Mouse (Mus musculus): ENCODE results near the gene Pde10a.

GRCm38 (mm10) chr17:8566850-8567249, 41.7 kb downstream of the Pde10a start, which contains the start of gene Gm17087:
- no peak for TF ChIP-seq MAX (IDR thresholded peaks at IDR 0.05; ENCODE audit: low read depth)
- TF ChIP-seq POLR2AphosphoS2 (IDR thresholded peaks at IDR 0.05; ENCODE audit: insufficient read length, low read depth), result no peak
- no peak for TF ChIP-seq POLR2A (IDR thresholded peaks at IDR 0.05; ENCODE audit: insufficient read length, low read depth)
- no peak for TF ChIP-seq REST (IDR thresholded peaks at IDR 0.05; ENCODE audit: insufficient read depth, insufficient read length)
- TF ChIP-seq E2F4 (IDR thresholded peaks at IDR 0.05; ENCODE audit: insufficient read depth), result no peak
- TF ChIP-seq MYOD1 (IDR thresholded peaks at IDR 0.05; ENCODE audit: control insufficient read depth in 1 of 3, insufficient read length in 2 of 3, low read depth in 2 of 3), result no peak
- TF ChIP-seq CEBPB (IDR thresholded peaks at IDR 0.05; ENCODE audit: insufficient read depth, poor library complexity, severe bottlenecking), result no peak
- no peak for TF ChIP-seq TCF12 (IDR thresholded peaks at IDR 0.05; ENCODE audit: insufficient read depth, poor library complexity, severe bottlenecking)
- no peak for TF ChIP-seq USF1 (IDR thresholded peaks at IDR 0.05; ENCODE audit: low read depth)
- no peak for TF ChIP-seq TCF3 (IDR thresholded peaks at IDR 0.05; ENCODE audit: insufficient read length, low read depth)
- TF ChIP-seq MYOG (IDR thresholded peaks at IDR 0.05; ENCODE audit: control insufficient read depth in 1 of 3, insufficient read depth in 1 of 3, insufficient read length in 2 of 3, low read depth in 2 of 3), result no peak

Measured in myocyte (in vitro differentiated cells).